Mouse (Mus musculus): ENCODE results near the gene Astn2. TPM values are rescaled to one million over a fixed set of nuclear protein-coding genes. Genes with fewer than 3 reads are reported as not detected.
A peak's percentile ranks its signal among the peaks of the same experiment; 100 is the strongest.

Astn2 gene
- total and polyA plus RNA-seq, 2 experiments from 2014 or later, result 3.0 to 51.4 TPM

GRCm38 (mm10) chr4:65838781-65839180 lies 565.6 kb downstream of the Astn2 start:
- Histone ChIP-seq H3K4me2 (ENCODE audit: low read depth, low read length) (no peak overlapping the region), H3K36me3 (ENCODE audit: insufficient read depth, low read length) (no peaks in the 10 kb centered on the region), H3K9me3 (ENCODE audit: low read length) (no peaks in the 10 kb centered on the region), H3K27ac (no peak overlapping the region), H3K9ac (replicated peaks; ENCODE audit: low read length) (no peak overlapping the region), H3K4me3 (ENCODE audit: low read length) (no peak overlapping the region), H3K27me3 (ENCODE audit: insufficient read depth, low read length) (no peaks in the 10 kb centered on the region), H3K4me1 (ENCODE audit: insufficient read depth, low read length) (peaks cover 3% of the 10 kb centered on the region; the same call in 1 of the 2 replicates)
- 55% methylated on average over 4 of the region's 4 CpGs for WGBS
- TF ChIP-seq CTCF (IDR thresholded peaks at IDR 0.05; ENCODE audit: low read depth), result peak; percentile 40
- DNase-seq (ENCODE audit: low spot score), result peak; percentile 4
- no peak for ATAC-seq

GRCm38 (mm10) chr4:65832971-65833370 lies 571.4 kb downstream of the Astn2 start:
- no peaks in the 10 kb centered on the region for H3K4me1 ChIP-seq (ENCODE audit: insufficient read depth, low read length)
- no peak overlapping the region for H3K27ac ChIP-seq
- 80% methylated on average over 1 of the region's 1 CpGs for WGBS
- H3K4me3 ChIP-seq (ENCODE audit: low read length), result no peak overlapping the region
- no peaks in the 10 kb centered on the region for H3K36me3 ChIP-seq (ENCODE audit: insufficient read depth, low read length)
- no peak overlapping the region for H3K9ac ChIP-seq (replicated peaks; ENCODE audit: low read length)
- H3K27me3 ChIP-seq (ENCODE audit: insufficient read depth, low read length), result 0 out of 2 replicates have a peak, but pooled peaks cover 3% of the 10 kb centered on the region
- H3K9me3 ChIP-seq (ENCODE audit: low read length), result no peaks in the 10 kb centered on the region
- TF ChIP-seq CTCF (IDR thresholded peaks at IDR 0.05; ENCODE audit: low read depth), result no peak
- H3K4me2 ChIP-seq (ENCODE audit: low read depth, low read length), result no peak overlapping the region
- ATAC-seq (no peak), DNase-seq (ENCODE audit: low spot score) (no peak)

- H3K27ac ChIP-seq, result no peak overlapping the region
- H3K4me3 ChIP-seq (ENCODE audit: low read length), result no peak overlapping the region
- 0 out of 2 replicates have a peak, but pooled peaks cover 3% of the 10 kb centered on the region for H3K27me3 ChIP-seq (ENCODE audit: insufficient read depth, low read length)
- H3K4me2 ChIP-seq (ENCODE audit: low read depth, low read length), result no peak overlapping the region
- H3K9me3 ChIP-seq (ENCODE audit: low read length), result no peaks in the 10 kb centered on the region
- no peak overlapping the region for H3K9ac ChIP-seq (replicated peaks; ENCODE audit: low read length)
- H3K36me3 ChIP-seq (ENCODE audit: insufficient read depth, low read length), result no peaks in the 10 kb centered on the region
- no peak for DNase-seq (ENCODE audit: low spot score)
- no peak for ATAC-seq
- H3K4me1 ChIP-seq (ENCODE audit: insufficient read depth, low read length), result no peaks in the 10 kb centered on the region
- TF ChIP-seq CTCF (IDR thresholded peaks at IDR 0.05; ENCODE audit: low read depth), result no peak
- WGBS, result 87% methylated on average over 3 of the region's 3 CpGs
These were observed 572.5 kb downstream of the Astn2 start for GRCm38 (mm10) chr4:65831872-65832271.

DNA sequence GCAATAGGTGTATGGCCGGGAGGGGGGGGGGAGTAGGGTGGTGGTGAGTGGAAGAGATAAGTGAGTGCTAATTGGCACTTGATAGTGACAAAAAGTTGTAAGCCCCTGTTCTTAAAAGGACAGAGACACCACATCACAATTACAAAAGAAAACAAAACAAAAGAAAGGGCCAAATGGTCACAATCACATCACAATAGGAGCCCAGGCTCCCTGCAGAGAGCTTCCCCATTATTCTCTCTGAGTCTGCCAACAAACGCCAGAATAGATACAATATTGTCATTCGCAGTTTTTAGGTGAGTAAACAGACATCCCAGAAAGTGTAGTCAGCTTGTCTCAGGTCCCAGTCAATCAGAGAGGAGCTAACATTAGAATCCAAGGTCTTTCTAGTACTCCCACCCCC lies 573.9 kb downstream of the Astn2 start:
- ATAC-seq (no peak), DNase-seq (ENCODE audit: low spot score) (no peak)
- Histone ChIP-seq H3K9me3 (ENCODE audit: low read length) (no peaks in the 10 kb centered on the region), H3K36me3 (ENCODE audit: insufficient read depth, low read length) (no peaks in the 10 kb centered on the region), H3K9ac (replicated peaks; ENCODE audit: low read length) (no peak overlapping the region), H3K27me3 (ENCODE audit: insufficient read depth, low read length) (0 out of 2 replicates have a peak, but pooled peaks cover 3% of the 10 kb centered on the region), H3K4me1 (ENCODE audit: insufficient read depth, low read length) (no peaks in the 10 kb centered on the region), H3K4me2 (ENCODE audit: low read depth, low read length) (no peak overlapping the region), H3K4me3 (ENCODE audit: low read length) (no peak overlapping the region), H3K27ac (no peak overlapping the region)
- 16% methylated on average over 3 of the region's 3 CpGs for WGBS
- no peak for TF ChIP-seq CTCF (IDR thresholded peaks at IDR 0.05; ENCODE audit: low read depth)

GRCm38 (mm10) chr4:65821070-65821469 lies 583.3 kb downstream of the Astn2 start:
- 58% methylated on average over 2 of the region's 2 CpGs for WGBS
- TF ChIP-seq CTCF (IDR thresholded peaks at IDR 0.05; ENCODE audit: low read depth), result no peak
- ATAC-seq, result no peak

DNA sequence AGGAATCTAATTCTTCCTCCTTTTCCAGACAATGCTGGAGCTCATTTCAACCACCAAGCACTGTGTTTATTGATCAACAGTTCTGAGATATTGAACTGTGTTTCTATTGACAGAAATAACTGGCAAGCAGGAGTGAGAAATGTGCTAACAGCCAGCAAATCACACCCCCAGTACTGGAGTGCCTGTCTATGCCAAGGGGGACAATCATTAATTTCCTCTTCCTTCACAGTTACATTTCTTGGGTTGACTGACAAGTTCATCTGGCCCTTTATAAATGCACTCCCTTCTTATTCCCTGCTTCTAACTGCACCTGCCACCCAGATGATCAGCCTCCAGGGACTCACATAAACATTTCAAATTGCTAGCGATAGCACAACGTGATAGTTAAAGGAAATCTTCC lies 584.2 kb downstream of the Astn2 start:
- H3K4me3 ChIP-seq (ENCODE audit: low read length), result no peak overlapping the region
- H3K9me3 ChIP-seq (ENCODE audit: low read length), result no peaks in the 10 kb centered on the region
- ATAC-seq, result no peak
- H3K4me1 ChIP-seq (ENCODE audit: insufficient read depth, low read length), result no peaks in the 10 kb centered on the region
- no peak overlapping the region for H3K9ac ChIP-seq (replicated peaks; ENCODE audit: low read length)
- no peak overlapping the region for H3K27ac ChIP-seq
- TF ChIP-seq CTCF (IDR thresholded peaks at IDR 0.05; ENCODE audit: low read depth), result no peak
- 50% methylated on average over 2 of the region's 2 CpGs for WGBS
- H3K27me3 ChIP-seq (ENCODE audit: insufficient read depth, low read length), result no peaks in the 10 kb centered on the region
- H3K36me3 ChIP-seq (ENCODE audit: insufficient read depth, low read length), result no peaks in the 10 kb centered on the region
- DNase-seq (ENCODE audit: low spot score), result no peak
- no peak overlapping the region for H3K4me2 ChIP-seq (ENCODE audit: low read depth, low read length)

More at GRCm38 (mm10) chr4:65821070-65821469, 583.3 kb downstream of the Astn2 start:
- H3K4me1 ChIP-seq (ENCODE audit: insufficient read depth, low read length), result no peaks in the 10 kb centered on the region
- H3K27me3 ChIP-seq (ENCODE audit: insufficient read depth, low read length), result no peaks in the 10 kb centered on the region
- H3K9ac ChIP-seq (replicated peaks; ENCODE audit: low read length), result no peak overlapping the region
- H3K9me3 ChIP-seq (ENCODE audit: low read length), result no peaks in the 10 kb centered on the region
- H3K4me3 ChIP-seq (ENCODE audit: low read length), result no peak overlapping the region
- H3K36me3 ChIP-seq (ENCODE audit: insufficient read depth, low read length), result no peaks in the 10 kb centered on the region
- DNase-seq (ENCODE audit: low spot score), result no peak
- no peak overlapping the region for H3K27ac ChIP-seq
- no peak overlapping the region for H3K4me2 ChIP-seq (ENCODE audit: low read depth, low read length)

GRCm38 (mm10) chr4:65819835-65820234 lies 584.6 kb downstream of the Astn2 start:
- H3K27me3 ChIP-seq (ENCODE audit: insufficient read depth, low read length), result no peaks in the 10 kb centered on the region
- DNase-seq (ENCODE audit: low spot score) (no peak), ATAC-seq (no peak)
- H3K4me3 ChIP-seq (ENCODE audit: low read length), result no peak overlapping the region
- H3K27ac ChIP-seq, result no peak overlapping the region
- H3K4me2 ChIP-seq (ENCODE audit: low read depth, low read length), result no peak overlapping the region
- no peak overlapping the region for H3K9ac ChIP-seq (replicated peaks; ENCODE audit: low read length)
- no peaks in the 10 kb centered on the region for H3K9me3 ChIP-seq (ENCODE audit: low read length)
- H3K36me3 ChIP-seq (ENCODE audit: insufficient read depth, low read length), result no peaks in the 10 kb centered on the region
- WGBS, result 46% methylated on average over 3 of the region's 3 CpGs
- no peaks in the 10 kb centered on the region for H3K4me1 ChIP-seq (ENCODE audit: insufficient read depth, low read length)
- no peak for TF ChIP-seq CTCF (IDR thresholded peaks at IDR 0.05; ENCODE audit: low read depth)

Measured in hindbrain, postnatal 0 days (tissue).